Mouse (Mus musculus) intestine, postnatal 0 days (tissue): ENCODE results near the gene Fam172a. TPM values are rescaled to one million over a fixed set of nuclear protein-coding genes. Genes with fewer than 3 reads are reported as not detected.
"Not testable (repeated sequence)": the region's sequence is repeated elsewhere in the genome, so short reads cannot be mapped to it uniquely, and the experiment has no call there.

Source experiments
- ATAC-seq: fragments of 200-750 bp; cut with Nextera tagmentation; 2 replicates; pipeline ENCODE4 v1.8.0; 2017; ENCODE audit warnings: mild to moderate bottlenecking, moderate TSS enrichment, moderate library complexity
- H3K27ac ChIP-seq: fragments of 300-500 bp; sonication (generic); 2 replicates; pipeline ENCODE4 v1.5.1; 2014; ENCODE audit warnings: mild to moderate bottlenecking, low read depth, low read length, moderate library complexity
- H3K27me3 ChIP-seq: fragments of 300-500 bp; sonication (generic); replicated peaks from 2 replicates; pipeline ENCODE4 v1.6.1; 2014; ENCODE audit warnings: low read length, mixed read lengths; ENCODE audit not compliant: control insufficient read depth, insufficient read depth
- H3K36me3 ChIP-seq: fragments of 300-500 bp; sonication (generic); 2 replicates; pipeline ENCODE4 v1.6.1; 2014; ENCODE audit warnings: mild to moderate bottlenecking, moderate library complexity; ENCODE audit not compliant: control insufficient read depth, insufficient read depth
- H3K4me1 ChIP-seq: fragments of 300-500 bp; sonication (generic); replicated peaks from 2 replicates; pipeline ENCODE4 v1.6.1; 2014; ENCODE audit warnings: antibody characterized with exemption, low read length, mixed read lengths; ENCODE audit not compliant: control insufficient read depth, insufficient read depth
- H3K4me2 ChIP-seq: fragments of 300-500 bp; sonication (generic); replicated peaks from 2 replicates; pipeline ENCODE4 v1.6.1; 2014; ENCODE audit warnings: low read depth, mild to moderate bottlenecking, moderate library complexity
- H3K4me3 ChIP-seq: fragments of 300-500 bp; sonication (generic); 2 replicates; pipeline ENCODE4 v1.5.1; 2014; ENCODE audit warnings: low read depth, low read length
- H3K9ac ChIP-seq: fragments of 300-500 bp; sonication (generic); 2 replicates; pipeline ENCODE4 v1.6.1; 2014; ENCODE audit warnings: mild to moderate bottlenecking, low read depth, low read length
- H3K9me3 ChIP-seq: fragments of 300-500 bp; sonication (generic); 2 replicates; pipeline ENCODE4 v1.6.1; 2016; ENCODE audit warnings: mixed run types; ENCODE audit not compliant: control insufficient read depth
- CTCF ChIP-seq: sonication (generic); IDR thresholded peaks from 2 replicates; pipeline ENCODE4 v1.5.1; 2016; ENCODE audit warnings: low read depth, mild to moderate bottlenecking, control low read depth, antibody characterized with exemption, moderate library complexity
- WGBS: fragments of 180-500 bp; shearing (Covaris S2); extraction: QIAGEN DNeasy Blood & Tissue Kit; methylation state at CpG from one replicate; pipeline ENCODE4 v1.1.7; 2014; 5-methylcytosine and 5-hydroxymethylcytosine counted together
- polyA plus RNA-seq: library from polyadenylated mRNA; unstranded; fragments of >200 nt; fragmentation: Nextera tagmentation; extraction: Ambion mirVana; gene quantifications from 2 replicates; pipeline ENCODE4 v1.2.1, GENCODE M21; 2015

The Fam172a gene
- 17.4 and 18.1 TPM in 2 replicates for polyA plus RNA-seq

GRCm38 (mm10) chr13:77701733-77702132 lies at the start of gene Fam172a:
Gene Fam172a, plus strand, starts transcription at chr13:77702033.
- not testable (repeated sequence) for H3K9ac ChIP-seq, H3K36me3 ChIP-seq, H3K4me1 ChIP-seq, H3K4me2 ChIP-seq, H3K9me3 ChIP-seq, H3K4me3 ChIP-seq, H3K27ac ChIP-seq, ATAC-seq, H3K27me3 ChIP-seq
- WGBS: no CpG with 5 or more reads among the region's 6 CpGs

- 24% methylated on average over 2 of the region's 2 CpGs for WGBS
- ATAC-seq: no peak
- Histone ChIP-seq H3K27me3 (no peaks in the 10 kb centered on the region), H3K36me3 (no peaks in the 10 kb centered on the region), H3K4me3 (no peak overlapping the region), H3K9me3 (no peaks in the 10 kb centered on the region), H3K4me2 (no peak overlapping the region), H3K4me1 (no peaks in the 10 kb centered on the region), H3K27ac (no peak overlapping the region), H3K9ac (no peak overlapping the region)
- TF ChIP-seq CTCF: no peak
These were observed 13.2 kb upstream of the Fam172a start for GRCm38 (mm10) chr13:77688651-77689050.

GRCm38 (mm10) chr13:77708514-77709013 lies 6.7 kb downstream of the Fam172a start:
- H3K36me3 ChIP-seq: no peaks in the 10 kb centered on the region
- H3K4me2 ChIP-seq: peak overlapping the region; percentile 79
- no peak for TF ChIP-seq CTCF
- no peaks in the 10 kb centered on the region for H3K27me3 ChIP-seq
- peak overlapping the region; percentile 76 for H3K4me3 ChIP-seq
- peak overlapping the region; percentile 75 for H3K9ac ChIP-seq
- 0 out of 2 replicates have a peak overlapping the region, but pooled peaks have one; percentile 35 for H3K27ac ChIP-seq
- H3K4me1 ChIP-seq: no peaks in the 10 kb centered on the region
- WGBS: 1% methylated on average over 35 of the region's 35 CpGs
- H3K9me3 ChIP-seq: no peaks in the 10 kb centered on the region
- peak; percentile 97 for ATAC-seq

- no peak for ATAC-seq
- H3K4me2 ChIP-seq: no peak overlapping the region
- H3K4me1 ChIP-seq: no peaks in the 10 kb centered on the region
- no peak overlapping the region for H3K9ac ChIP-seq
- no peaks in the 10 kb centered on the region for H3K36me3 ChIP-seq
- H3K27ac ChIP-seq: no peak overlapping the region
- 92% methylated on average over 2 of the region's 2 CpGs for WGBS
- TF ChIP-seq CTCF: no peak
- H3K4me3 ChIP-seq: no peak overlapping the region
- no peaks in the 10 kb centered on the region for H3K9me3 ChIP-seq
- H3K27me3 ChIP-seq: no peaks in the 10 kb centered on the region
These were observed 15.7 kb downstream of the Fam172a start for GRCm38 (mm10) chr13:77717499-77717898.

GRCm38 (mm10) chr13:77742822-77743221 lies 41.0 kb downstream of the Fam172a start:
- no peak overlapping the region for H3K9ac ChIP-seq
- H3K9me3 ChIP-seq: no peaks in the 10 kb centered on the region
- H3K4me3 ChIP-seq: no peak overlapping the region
- no peaks in the 10 kb centered on the region for H3K36me3 ChIP-seq
- H3K4me1 ChIP-seq: no peaks in the 10 kb centered on the region
- ATAC-seq: no peak
- no peaks in the 10 kb centered on the region for H3K27me3 ChIP-seq
- H3K4me2 ChIP-seq: no peak overlapping the region
- no peak overlapping the region for H3K27ac ChIP-seq
- no peak for TF ChIP-seq CTCF

- no peaks in the 10 kb centered on the region for H3K36me3 ChIP-seq
- 74% methylated on average over 2 of the region's 2 CpGs for WGBS
- TF ChIP-seq CTCF: no peak
- ATAC-seq: no peak
- H3K4me1 ChIP-seq: no peaks in the 10 kb centered on the region
- no peak overlapping the region for H3K4me3 ChIP-seq
- H3K27ac ChIP-seq: no peak overlapping the region
- H3K27me3 ChIP-seq: no peaks in the 10 kb centered on the region
- H3K9me3 ChIP-seq: no peaks in the 10 kb centered on the region
- H3K9ac ChIP-seq: no peak overlapping the region
- no peak overlapping the region for H3K4me2 ChIP-seq
These were observed 75.8 kb downstream of the Fam172a start for GRCm38 (mm10) chr13:77777606-77778005.

- H3K27me3 ChIP-seq, ATAC-seq, H3K4me2 ChIP-seq, H3K27ac ChIP-seq, H3K9me3 ChIP-seq, H3K36me3 ChIP-seq, H3K9ac ChIP-seq, H3K4me1 ChIP-seq, H3K4me3 ChIP-seq: not testable (repeated sequence)
- 95% methylated on average over 2 of the region's 2 CpGs for WGBS
These were observed 105.5 kb downstream of the Fam172a start for GRCm38 (mm10) chr13:77807341-77807740.
